Mouse (Mus musculus) lung, postnatal 0 days (tissue): Measurements from ENCODE around the gene Vps8.

Experiments used
- CTCF ChIP-seq: IDR thresholded peaks from 2 replicates; pipeline ENCODE4 v1.5.1; 2016; ENCODE audit warnings: antibody characterized with exemption, mild to moderate bottlenecking
- EP300 ChIP-seq: IDR thresholded peaks from 2 replicates; pipeline ENCODE4 v1.6.1; 2016; ENCODE audit warnings: antibody characterized with exemption, mild to moderate bottlenecking, control low read depth

- TF ChIP-seq CTCF (no peak), EP300 (no peak)
Measured at GRCm38 (mm10) chr16:21576000-21576420, 153.1 kb downstream of the Vps8 start.
